Mouse (Mus musculus) G1E (cell line): ENCODE measurements around the gene Cyp4f17.

Experiments used
- CTCF ChIP-seq: IDR thresholded peaks from 2 replicates; pipeline ENCODE4 v1.5.1; 2012; ENCODE audit warnings: low read depth, low read length, inconsistent platforms, mixed read lengths
- TAL1 ChIP-seq: conservative IDR thresholded peaks from 2 replicates; pipeline ENCODE4 v1.6.1; 2012; ENCODE audit warnings: low read depth, low read length, inconsistent platforms, mixed read lengths

DNA sequence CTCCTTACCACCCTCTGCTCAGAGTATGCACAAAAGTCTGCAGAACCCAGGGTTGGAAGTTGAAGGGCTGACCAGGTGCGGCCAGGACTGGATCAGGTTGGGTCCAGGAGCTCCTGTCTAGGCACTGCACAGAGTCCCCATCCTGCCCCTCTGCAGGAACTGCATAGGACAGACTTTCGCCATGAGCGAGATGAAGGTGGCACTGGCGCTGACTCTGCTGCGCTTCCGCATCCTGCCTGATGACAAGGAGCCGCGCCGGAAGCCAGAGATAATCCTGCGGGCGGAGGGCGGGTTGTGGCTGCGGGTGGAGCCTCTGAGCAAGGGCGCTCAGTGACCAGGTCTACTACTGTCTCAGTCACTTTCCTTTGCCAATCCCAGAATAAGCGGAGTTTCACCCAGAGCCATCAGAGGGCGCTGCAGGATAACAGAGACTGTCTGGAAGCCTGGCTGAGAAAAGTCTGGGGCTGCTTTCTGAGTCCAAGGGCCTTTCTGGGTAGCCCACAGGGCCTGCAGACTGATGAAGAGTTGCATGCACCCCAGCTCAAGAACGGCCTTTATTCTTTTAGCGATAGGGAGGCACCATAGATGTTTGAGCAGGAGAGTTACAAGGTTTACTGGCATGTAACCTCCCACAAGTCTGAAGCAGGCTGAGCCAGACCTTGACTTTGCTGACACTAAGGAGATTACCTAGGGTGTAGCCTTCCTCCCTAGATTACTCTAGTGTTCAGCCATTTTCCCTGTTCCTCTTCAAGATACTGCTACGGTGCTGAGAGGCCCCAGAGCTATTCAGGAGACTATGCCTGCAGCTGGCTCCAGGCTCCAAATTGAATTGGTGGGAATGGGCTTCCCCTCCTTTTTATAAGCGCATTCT, 45.3 kb downstream of the Cyp4f17 start:
- TF ChIP-seq CTCF = no peak
- no peak for TF ChIP-seq TAL1
